Mouse (Mus musculus): ENCODE results near the gene Optc. TPM values are rescaled to one million over a fixed set of nuclear protein-coding genes. Genes with fewer than 3 reads are reported as not detected.

Optc gene
- polyA plus RNA-seq, 1 experiment from 2014 or later: 4.0 TPM

DNA sequence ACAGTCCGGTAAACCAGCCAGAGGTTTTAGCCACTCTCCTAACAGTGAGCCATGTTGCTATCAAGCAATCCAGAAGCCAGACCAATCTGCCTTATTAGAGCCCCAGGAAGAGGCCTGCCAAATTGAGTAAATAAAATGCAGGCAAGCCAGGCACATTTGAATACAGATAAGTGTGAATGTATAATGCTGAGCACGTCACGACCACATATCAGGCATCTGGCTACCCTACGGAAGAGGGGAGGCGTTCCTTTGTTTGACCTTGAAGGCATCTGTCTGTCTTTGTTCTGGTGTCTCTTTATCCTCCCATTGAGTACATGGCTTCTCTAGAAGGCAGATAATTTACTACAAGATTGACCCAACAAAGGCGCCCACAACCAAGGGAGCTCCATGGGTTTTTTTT is 48.5 kb downstream of the Optc start:
- no peak overlapping the region for H3K9ac ChIP-seq (ENCODE audit: low read depth, low read length)
- no peaks in the 10 kb centered on the region for H3K9me3 ChIP-seq (ENCODE audit: control insufficient read depth, low read length)
- ATAC-seq: no peak
- H3K4me2 ChIP-seq (ENCODE audit: low read length): no peak overlapping the region
- peaks cover 12% of the 10 kb centered on the region for H3K4me1 ChIP-seq (ENCODE audit: control insufficient read depth, insufficient read depth, low read depth, low read length)
- H3K4me3 ChIP-seq (ENCODE audit: low read length): no peak overlapping the region
- 35% methylated on average over 6 of the region's 6 CpGs for WGBS
- no peaks in the 10 kb centered on the region for H3K27me3 ChIP-seq (replicated peaks; ENCODE audit: control insufficient read depth, insufficient read depth, low read length)
- H3K36me3 ChIP-seq (ENCODE audit: control insufficient read depth, insufficient read depth, low read length): no peaks in the 10 kb centered on the region
- H3K27ac ChIP-seq (ENCODE audit: low read depth, low read length): no peak overlapping the region

- H3K9me3 ChIP-seq (ENCODE audit: control insufficient read depth, low read length): no peaks in the 10 kb centered on the region
- no peaks in the 10 kb centered on the region for H3K27me3 ChIP-seq (replicated peaks; ENCODE audit: control insufficient read depth, insufficient read depth, low read length)
- H3K4me1 ChIP-seq (ENCODE audit: control insufficient read depth, insufficient read depth, low read depth, low read length): peaks cover 16% of the 10 kb centered on the region
- WGBS: 76% methylated on average over 5 of the region's 5 CpGs
- H3K36me3 ChIP-seq (ENCODE audit: control insufficient read depth, insufficient read depth, low read length): no peaks in the 10 kb centered on the region
- ATAC-seq: no peak
- H3K4me2 ChIP-seq (ENCODE audit: low read length): no peak overlapping the region
- no peak overlapping the region for H3K9ac ChIP-seq (ENCODE audit: low read depth, low read length)
- H3K27ac ChIP-seq (ENCODE audit: low read depth, low read length): no peak overlapping the region
- H3K4me3 ChIP-seq (ENCODE audit: low read length): no peak overlapping the region
These were observed 50.0 kb downstream of the Optc start for GRCm38 (mm10) chr1:133857781-133858180.

DNA sequence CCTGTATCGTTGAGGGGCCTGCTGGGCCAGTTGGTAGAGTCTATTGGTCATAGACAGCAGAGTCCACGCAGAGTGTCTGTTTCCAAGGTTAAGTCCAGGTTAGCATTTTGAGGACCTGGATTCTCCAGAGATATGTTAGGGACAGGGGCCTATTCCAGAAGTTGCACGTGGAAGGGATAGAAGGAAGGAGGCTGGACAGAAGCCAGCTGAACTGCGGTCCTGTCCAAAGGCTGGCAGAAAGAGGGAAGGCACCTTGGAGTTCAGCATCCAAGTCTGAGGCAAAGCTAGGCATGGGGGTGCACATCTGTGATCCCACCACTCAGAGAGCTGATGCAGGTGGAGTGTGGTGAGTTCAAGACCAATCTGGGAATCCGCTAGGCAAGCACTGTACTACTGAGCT is 50.6 kb downstream of the Optc start:
- WGBS: 85% methylated on average over 5 of the region's 5 CpGs
- Histone ChIP-seq H3K36me3 (ENCODE audit: control insufficient read depth, insufficient read depth, low read length) (no peaks in the 10 kb centered on the region), H3K9me3 (ENCODE audit: control insufficient read depth, low read length) (no peaks in the 10 kb centered on the region), H3K9ac (ENCODE audit: low read depth, low read length) (no peak overlapping the region), H3K4me2 (ENCODE audit: low read length) (no peak overlapping the region), H3K4me3 (ENCODE audit: low read length) (no peak overlapping the region), H3K27ac (ENCODE audit: low read depth, low read length) (no peak overlapping the region), H3K27me3 (replicated peaks; ENCODE audit: control insufficient read depth, insufficient read depth, low read length) (no peaks in the 10 kb centered on the region), H3K4me1 (ENCODE audit: control insufficient read depth, insufficient read depth, low read depth, low read length) (peaks cover 16% of the 10 kb centered on the region)
- ATAC-seq: no peak

- Histone ChIP-seq H3K27ac (ENCODE audit: low read depth, low read length) (no peak overlapping the region), H3K4me2 (ENCODE audit: low read length) (no peak overlapping the region), H3K27me3 (replicated peaks; ENCODE audit: control insufficient read depth, insufficient read depth, low read length) (no peaks in the 10 kb centered on the region), H3K9ac (ENCODE audit: low read depth, low read length) (no peak overlapping the region), H3K4me3 (ENCODE audit: low read length) (no peak overlapping the region), H3K36me3 (ENCODE audit: control insufficient read depth, insufficient read depth, low read length) (no peaks in the 10 kb centered on the region), H3K9me3 (ENCODE audit: control insufficient read depth, low read length) (no peaks in the 10 kb centered on the region), H3K4me1 (ENCODE audit: control insufficient read depth, insufficient read depth, low read depth, low read length) (peaks cover 16% of the 10 kb centered on the region)
- no peak for ATAC-seq
- 66% methylated on average over 3 of the region's 3 CpGs for WGBS
These were observed 51.1 kb downstream of the Optc start for GRCm38 (mm10) chr1:133856655-133857054.

- H3K27ac ChIP-seq (ENCODE audit: low read depth, low read length): no peak overlapping the region
- H3K36me3 ChIP-seq (ENCODE audit: control insufficient read depth, insufficient read depth, low read length): no peaks in the 10 kb centered on the region
- no peak overlapping the region for H3K4me3 ChIP-seq (ENCODE audit: low read length)
- no peaks in the 10 kb centered on the region for H3K9me3 ChIP-seq (ENCODE audit: control insufficient read depth, low read length)
- ATAC-seq: no peak
- H3K4me2 ChIP-seq (ENCODE audit: low read length): no peak overlapping the region
- 15% methylated on average over 11 of the region's 11 CpGs for WGBS
- no peak overlapping the region for H3K9ac ChIP-seq (ENCODE audit: low read depth, low read length)
- peaks cover 16% of the 10 kb centered on the region for H3K4me1 ChIP-seq (ENCODE audit: control insufficient read depth, insufficient read depth, low read depth, low read length)
- H3K27me3 ChIP-seq (replicated peaks; ENCODE audit: control insufficient read depth, insufficient read depth, low read length): no peaks in the 10 kb centered on the region
These were observed 51.7 kb downstream of the Optc start for GRCm38 (mm10) chr1:133856133-133856541.

DNA sequence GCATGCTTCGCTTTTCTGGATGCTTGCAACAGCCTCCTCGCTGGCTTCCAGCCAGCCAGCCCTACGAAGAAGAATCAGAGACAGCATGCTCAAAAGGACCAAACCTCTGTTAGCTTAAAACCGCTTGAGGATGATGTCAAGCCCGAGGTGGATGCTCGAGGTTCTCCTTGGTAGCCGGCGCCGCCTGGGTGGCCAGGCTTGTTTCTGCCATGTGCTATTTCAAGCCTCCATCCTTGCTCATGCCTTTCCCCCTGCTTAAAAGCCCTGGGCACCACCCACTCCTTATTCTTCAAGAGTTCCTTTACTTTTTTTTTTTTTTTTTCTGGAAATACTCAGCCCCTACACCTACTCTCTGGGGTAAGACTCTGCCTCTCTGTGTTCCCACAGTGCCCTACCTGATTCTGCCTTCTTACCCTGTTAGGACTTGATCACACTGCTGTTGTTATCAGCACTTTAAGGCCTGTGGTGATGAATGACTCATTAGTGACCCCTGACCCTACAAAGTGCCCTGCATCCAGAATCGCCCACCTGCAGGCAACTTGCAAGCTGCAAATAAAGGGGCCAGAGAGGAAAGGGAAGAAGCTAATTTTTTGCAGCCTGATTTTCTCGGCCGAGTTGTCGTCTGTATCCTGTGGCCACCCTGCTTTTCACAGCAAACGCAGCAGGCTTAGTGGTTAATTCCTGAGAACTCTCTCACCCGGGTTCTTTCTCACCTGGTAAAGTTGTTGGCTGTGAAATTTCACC is 52.4 kb downstream of the Optc start:
- Histone ChIP-seq H3K27ac (ENCODE audit: low read depth, low read length) (0 out of 2 replicates have a peak overlapping the region, but pooled peaks have one; percentile 45), H3K9ac (ENCODE audit: low read depth, low read length) (peak overlapping the region; percentile 30; the same call in 1 of the 2 replicates)
- 12% methylated on average over 15 of the region's 15 CpGs for WGBS

GRCm38 (mm10) chr1:133854421-133855273 is 53.2 kb downstream of the Optc start:
- Histone ChIP-seq H3K27ac (ENCODE audit: low read depth, low read length) (peak overlapping the region; percentile 45; the same call in 1 of the 2 replicates), H3K36me3 (ENCODE audit: control insufficient read depth, insufficient read depth, low read length) (no peaks in the 10 kb centered on the region), H3K4me1 (ENCODE audit: control insufficient read depth, insufficient read depth, low read depth, low read length) (peaks cover 16% of the 10 kb centered on the region), H3K4me3 (ENCODE audit: low read length) (peak overlapping the region; percentile 30), H3K9me3 (ENCODE audit: control insufficient read depth, low read length) (no peaks in the 10 kb centered on the region), H3K9ac (ENCODE audit: low read depth, low read length) (peak overlapping the region; percentile 39; the same call in 1 of the 2 replicates), H3K4me2 (ENCODE audit: low read length) (peak overlapping the region; percentile 60), H3K27me3 (replicated peaks; ENCODE audit: control insufficient read depth, insufficient read depth, low read length) (no peaks in the 10 kb centered on the region)
- peak; percentile 53; the same call in 1 of the 2 replicates for ATAC-seq
- 2% methylated on average over 17 of the region's 17 CpGs for WGBS

More for the DNA sequence above, 52.4 kb downstream of the Optc start:
- Histone ChIP-seq H3K4me2 (ENCODE audit: low read length) (peak overlapping the region; percentile 60), H3K9me3 (ENCODE audit: control insufficient read depth, low read length) (no peaks in the 10 kb centered on the region), H3K4me3 (ENCODE audit: low read length) (peak overlapping the region; percentile 30), H3K27me3 (replicated peaks; ENCODE audit: control insufficient read depth, insufficient read depth, low read length) (no peaks in the 10 kb centered on the region), H3K36me3 (ENCODE audit: control insufficient read depth, insufficient read depth, low read length) (no peaks in the 10 kb centered on the region), H3K4me1 (ENCODE audit: control insufficient read depth, insufficient read depth, low read depth, low read length) (peaks cover 16% of the 10 kb centered on the region)
- no peak for ATAC-seq

Measured in hindbrain, embryonic 16.5 days (tissue).